Mouse (Mus musculus) 3T3-L1 (cell line): ENCODE measurements around the gene Vmn1r35.
"Not testable (repeated sequence)": the region's sequence is repeated elsewhere in the genome, so short reads cannot be mapped to it uniquely, and the experiment has no call there.

Experiments
- DNase-seq: peaks from one replicate; pipeline ENCODE4 v3.0.0-alpha.2; 2015; ENCODE audit warnings: low read depth, low spot score

Vmn1r35 gene

GRCm38 (mm10) chr6:66685806-66686205 is at the start of gene Vmn1r35:
Gene Vmn1r35, minus strand, starts transcription at chr6:66685906.
- no peak for DNase-seq

- not testable (repeated sequence) for DNase-seq
Observed at GRCm38 (mm10) chr6:66729082-66729481, 43.4 kb upstream of the Vmn1r35 start, which contains the start of gene Vmn1r37. Gene Vmn1r37, plus strand, starts transcription at chr6:66729382.

GRCm38 (mm10) chr6:66719068-66719467 is 33.4 kb upstream of the Vmn1r35 start, which contains the start of gene Vmn1r36:
Gene Vmn1r36, minus strand, starts transcription at chr6:66719168.
- DNase-seq, result not testable (repeated sequence)

- no peak for DNase-seq
Observed at GRCm38 (mm10) chr6:66713854-66714253, 28.1 kb upstream of the Vmn1r35 start.

- DNase-seq, result no peak
Observed at GRCm38 (mm10) chr6:66708901-66709300, 23.2 kb upstream of the Vmn1r35 start.

- DNase-seq, result no peak
Observed at GRCm38 (mm10) chr6:66643779-66644178, 41.9 kb downstream of the Vmn1r35 start, which contains the start of gene Vmn1r34. Gene Vmn1r34, minus strand, starts transcription at chr6:66643879.
